Mouse (Mus musculus) mature B cell (primary cell): ENCODE results near the gene Slc5a10.
"Not testable (repeated sequence)": the region's sequence is repeated elsewhere in the genome, so short reads cannot be mapped to it uniquely, and the experiment has no call there.

Source experiments
- in situ Hi-C: fragments of 300-500 bp; cut with MboI; formaldehyde crosslinking; loops from 2 replicates; pipeline ENCODE4 v1.14.3; 2019

The Slc5a10 gene

GRCm38 (mm10) chr11:61650470-61651265 lies 70.0 kb downstream of the Slc5a10 start:
- in situ Hi-C loops, result no loop called here

GRCm38 (mm10) chr11:61649626-61650025 lies 71.0 kb downstream of the Slc5a10 start:
- in situ Hi-C loops, result no loop called here

GRCm38 (mm10) chr11:61649163-61649580 lies 71.5 kb downstream of the Slc5a10 start:
- in situ Hi-C loops, result no loop called here

- in situ Hi-C loops, result no loop called here
Measured at GRCm38 (mm10) chr11:61648749-61649115, 71.9 kb downstream of the Slc5a10 start.

- in situ Hi-C loops, result no loop called here
Measured at GRCm38 (mm10) chr11:61647956-61648748, 72.5 kb downstream of the Slc5a10 start.

GRCm38 (mm10) chr11:61647110-61647910 lies 73.3 kb downstream of the Slc5a10 start:
- in situ Hi-C loops, result no loop called here

- in situ Hi-C loops, result no loop called here
Measured at GRCm38 (mm10) chr11:61646499-61647039, 74.1 kb downstream of the Slc5a10 start.

GRCm38 (mm10) chr11:61645357-61645857 lies 75.2 kb downstream of the Slc5a10 start:
- in situ Hi-C loops, result no loop called here

- in situ Hi-C loops, result no loop called here
Measured at GRCm38 (mm10) chr11:61644576-61645326, 75.9 kb downstream of the Slc5a10 start.

GRCm38 (mm10) chr11:61643184-61643961 lies 77.3 kb downstream of the Slc5a10 start:
- in situ Hi-C loops, result no loop called here

GRCm38 (mm10) chr11:61642106-61642505 lies 78.5 kb downstream of the Slc5a10 start:
- in situ Hi-C loops, result no loop called here

GRCm38 (mm10) chr11:61640585-61640984 lies 80.0 kb downstream of the Slc5a10 start:
- in situ Hi-C loops, result not testable (repeated sequence)

GRCm38 (mm10) chr11:61639601-61640177 lies 80.9 kb downstream of the Slc5a10 start:
- in situ Hi-C loops, result no loop called here

GRCm38 (mm10) chr11:61638764-61639536 lies 81.7 kb downstream of the Slc5a10 start:
- in situ Hi-C loops, result no loop called here

GRCm38 (mm10) chr11:61637856-61638255 lies 82.8 kb downstream of the Slc5a10 start:
- in situ Hi-C loops, result no loop called here

- in situ Hi-C loops, result no loop called here
Measured at GRCm38 (mm10) chr11:61637413-61637812, 83.2 kb downstream of the Slc5a10 start.

GRCm38 (mm10) chr11:61636309-61636708 lies 84.3 kb downstream of the Slc5a10 start:
- in situ Hi-C loops, result not testable (repeated sequence)

GRCm38 (mm10) chr11:61629621-61630020 lies 91.0 kb downstream of the Slc5a10 start:
- in situ Hi-C loops, result loop anchor here (5.0 kb wide), 1 partner anchor 88 kb away; no protein-coding TSS in a partner anchor

GRCm38 (mm10) chr11:61626509-61626908 lies 94.1 kb downstream of the Slc5a10 start:
- in situ Hi-C loops, result no loop called here
